Mouse (Mus musculus): ENCODE results near the gene Magi2.

DNA sequence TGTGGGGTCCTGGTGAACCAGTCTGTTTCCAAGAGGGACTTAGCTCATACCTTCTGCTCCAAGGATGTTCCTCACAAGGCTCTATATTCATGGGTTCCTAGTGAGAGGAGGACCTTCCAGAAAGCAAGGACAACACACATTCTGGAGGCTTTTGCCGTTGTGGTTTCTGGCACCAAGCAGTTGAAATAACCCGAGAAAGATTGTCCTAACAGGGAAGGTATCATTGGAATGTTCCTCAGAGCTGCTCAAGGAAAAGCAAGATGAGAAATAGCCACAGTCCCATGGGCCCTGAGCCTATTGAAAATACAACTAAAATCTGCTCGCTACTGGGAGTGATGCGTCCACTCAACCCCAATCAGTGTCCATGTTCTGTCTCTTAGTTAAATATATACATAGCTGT lies 1353.8 kb downstream of the Magi2 start:
- TF ChIP-seq CTCF (IDR thresholded peaks at IDR 0.05; ENCODE audit: borderline replicate concordance, control insufficient read depth, extremely low read depth, insufficient read depth, low read length, poor library complexity) (no peak), POLR2A (IDR thresholded peaks at IDR 0.05; ENCODE audit: control insufficient read depth, extremely low read depth, insufficient read depth, low read length, poor library complexity) (no peak)

Data from thymus, adult 2 months (tissue).